Mouse (Mus musculus): ENCODE measurements around the gene Pafah1b2.
A peak's percentile ranks its signal among the peaks of the same experiment; 100 is the strongest.

Gene Pafah1b2

GRCm38 (mm10) chr9:46012091-46013008 is at the start of gene Pafah1b2, which contains the start of gene Sik3:
TSS of gene Pafah1b2 (minus strand) at chr9:46012690.
TSS of gene Sik3 (plus strand) at chr9:46012820.
- peak; percentile 96 for DNase-seq (ENCODE audit: low spot score)

GRCm38 (mm10) chr9:46061696-46062425 is 49.4 kb upstream of the Pafah1b2 start:
- DNase-seq (ENCODE audit: low spot score) = no peak

DNA sequence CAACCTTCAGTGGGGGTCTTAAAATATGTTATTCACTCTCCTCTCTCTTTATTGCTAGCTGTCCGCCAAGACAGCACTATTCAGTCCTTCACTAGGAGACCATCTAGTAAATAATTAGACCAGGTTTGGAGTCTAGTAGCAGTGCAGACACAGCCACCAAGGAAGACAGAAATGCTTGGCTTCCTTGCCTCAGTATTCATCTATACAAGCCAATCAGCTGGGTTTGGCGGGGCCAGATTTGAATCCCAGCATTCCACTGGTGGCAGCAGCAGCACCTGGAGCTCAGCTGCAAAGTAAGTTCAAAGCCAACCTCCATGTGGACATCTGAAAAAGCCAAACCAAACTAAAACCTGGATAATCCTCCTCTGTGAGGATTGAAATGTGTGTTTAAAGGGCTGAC is 47.8 kb upstream of the Pafah1b2 start:
- DNase-seq (ENCODE audit: low spot score) = no peak

- no peak for DNase-seq (ENCODE audit: low spot score)
Measured at GRCm38 (mm10) chr9:46058065-46058464, 45.6 kb upstream of the Pafah1b2 start.

DNA sequence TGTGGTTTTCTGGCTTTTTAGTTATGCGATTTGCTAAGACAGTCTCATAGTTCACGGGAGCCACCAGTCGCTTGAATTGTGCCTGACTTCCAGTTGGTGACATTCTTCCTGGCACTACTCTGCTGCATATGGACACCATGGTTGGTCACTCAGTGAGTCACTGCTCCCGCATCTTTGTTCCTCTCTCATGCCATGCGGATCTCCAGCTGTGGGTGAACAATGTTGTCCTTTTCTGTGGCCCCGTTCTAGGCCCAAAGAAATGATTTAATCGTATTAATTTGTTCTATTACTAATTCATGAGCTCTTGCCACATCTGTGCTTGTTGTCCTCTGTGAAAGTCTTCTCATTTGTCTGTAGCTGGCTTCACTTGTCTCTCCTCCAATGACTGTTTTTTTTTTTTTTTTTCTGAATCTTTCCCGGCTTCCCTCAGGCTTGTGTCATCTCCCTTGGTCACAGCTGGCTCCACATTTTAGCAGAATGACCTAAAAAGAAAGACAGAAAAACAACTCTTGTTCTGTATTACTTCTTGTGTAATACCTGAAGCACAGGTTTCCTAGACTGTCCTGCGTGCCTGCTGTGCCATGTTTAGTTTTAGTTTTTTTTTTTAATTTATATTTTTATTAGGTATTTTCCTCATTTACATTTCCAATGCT is 40.6 kb upstream of the Pafah1b2 start:
- no peak for DNase-seq (ENCODE audit: low spot score)

DNA sequence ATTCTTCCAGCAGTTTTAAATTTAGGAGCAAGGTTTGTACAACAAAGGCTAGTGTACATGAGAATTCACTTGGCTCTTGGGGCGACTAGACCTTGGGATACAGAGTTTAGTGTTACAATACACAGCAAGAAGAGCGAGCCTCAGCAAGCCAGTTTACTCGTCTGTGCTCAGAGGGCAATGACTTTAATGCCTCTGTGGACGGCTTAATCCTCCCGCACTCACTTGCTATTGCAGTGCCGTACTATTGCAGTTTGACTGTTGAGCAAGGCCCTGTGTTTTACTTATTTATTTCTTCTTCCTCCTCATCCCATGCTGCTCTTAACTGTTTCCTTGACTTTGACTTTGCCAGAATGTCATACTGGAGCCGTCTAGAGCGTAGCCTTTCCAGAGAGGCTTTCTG is 37.7 kb upstream of the Pafah1b2 start:
- DNase-seq (ENCODE audit: low spot score) = no peak

- DNase-seq (ENCODE audit: low spot score) = no peak
Measured at GRCm38 (mm10) chr9:46049525-46049924, 37.0 kb upstream of the Pafah1b2 start.

DNA sequence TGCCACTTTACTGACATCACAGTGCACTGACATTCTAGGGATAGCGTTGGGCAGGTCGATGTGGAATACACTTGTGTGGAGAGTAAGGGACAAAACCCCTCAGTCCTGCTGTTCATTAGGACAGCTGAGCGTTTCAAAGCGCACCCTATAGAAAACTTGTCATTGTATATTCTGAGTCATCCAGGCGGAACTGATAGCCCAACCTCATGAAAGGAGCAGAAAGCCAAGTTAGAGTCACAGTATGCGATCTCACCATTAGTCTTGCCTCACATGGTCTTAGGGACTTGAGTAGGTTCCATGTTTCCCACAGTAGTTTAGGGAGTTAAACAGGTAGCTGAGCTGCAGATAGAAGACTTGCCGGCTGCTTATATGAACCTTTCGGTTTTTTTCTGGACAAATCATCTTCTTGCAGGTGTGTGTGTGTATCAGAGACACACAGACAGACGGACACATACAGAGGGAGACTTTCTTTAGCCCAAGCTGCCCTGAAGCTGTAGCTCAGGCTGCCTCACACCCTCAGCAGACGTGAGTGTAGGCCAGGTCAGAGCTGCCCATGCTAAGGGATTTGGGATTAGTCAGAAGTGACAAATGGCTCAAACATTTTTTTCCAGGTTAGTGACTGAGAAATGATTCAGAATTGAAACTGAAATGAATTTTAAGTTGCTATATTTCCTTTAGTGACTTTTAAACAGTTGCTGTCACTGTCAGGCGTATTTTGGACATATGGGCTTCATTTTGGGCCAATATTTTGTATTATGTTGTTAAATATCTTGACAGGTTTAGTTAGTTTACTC is 34.4 kb upstream of the Pafah1b2 start:
- no peak for DNase-seq (ENCODE audit: low spot score)

DNA sequence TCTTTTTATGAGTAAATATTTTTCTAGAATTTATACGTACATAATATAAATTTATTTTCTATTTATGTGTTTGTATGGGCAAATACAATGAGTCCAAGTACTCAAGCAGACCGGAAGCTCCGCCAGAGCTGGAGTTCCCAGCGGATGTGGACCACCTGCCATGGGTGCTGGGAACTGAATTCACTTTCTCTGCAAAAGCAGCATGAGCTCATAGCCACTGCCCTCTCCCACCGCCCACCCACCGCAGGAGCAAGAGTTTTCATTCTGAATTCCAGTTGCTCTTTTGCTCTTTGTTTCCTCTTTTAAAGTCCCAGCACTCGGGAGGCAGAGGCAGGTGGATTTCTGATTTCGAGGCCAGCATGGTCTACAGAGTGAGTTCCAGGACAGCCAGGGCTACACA is 31.1 kb upstream of the Pafah1b2 start:
- DNase-seq (ENCODE audit: low spot score) = no peak

DNA sequence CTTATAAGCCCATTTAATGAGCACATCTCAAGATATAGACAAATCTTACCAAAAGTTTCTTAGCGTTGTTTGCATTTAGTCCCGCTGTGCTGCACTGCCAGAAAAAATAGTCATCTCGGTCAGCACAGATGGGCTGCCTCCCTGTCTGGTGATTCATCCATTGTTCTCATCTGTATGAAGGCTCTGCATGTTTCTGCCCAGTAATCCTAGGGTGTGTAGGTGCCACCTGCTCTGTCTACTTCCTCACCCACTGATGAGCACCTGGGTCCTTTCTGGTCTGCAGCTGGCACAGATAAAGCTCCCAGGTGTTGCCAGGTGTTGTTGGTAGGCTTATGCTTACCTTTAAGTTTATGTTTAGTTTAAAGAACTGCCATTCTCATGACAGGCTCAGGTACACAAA is 29.9 kb upstream of the Pafah1b2 start:
- no peak for DNase-seq (ENCODE audit: low spot score)

- DNase-seq (ENCODE audit: low spot score) = no peak
Measured at GRCm38 (mm10) chr9:46041186-46041585, 28.7 kb upstream of the Pafah1b2 start.

- no peak for DNase-seq (ENCODE audit: low spot score)
Measured at GRCm38 (mm10) chr9:46038786-46039185, 26.3 kb upstream of the Pafah1b2 start.

GRCm38 (mm10) chr9:46036881-46037280 is 24.4 kb upstream of the Pafah1b2 start:
- no peak for DNase-seq (ENCODE audit: low spot score)

DNA sequence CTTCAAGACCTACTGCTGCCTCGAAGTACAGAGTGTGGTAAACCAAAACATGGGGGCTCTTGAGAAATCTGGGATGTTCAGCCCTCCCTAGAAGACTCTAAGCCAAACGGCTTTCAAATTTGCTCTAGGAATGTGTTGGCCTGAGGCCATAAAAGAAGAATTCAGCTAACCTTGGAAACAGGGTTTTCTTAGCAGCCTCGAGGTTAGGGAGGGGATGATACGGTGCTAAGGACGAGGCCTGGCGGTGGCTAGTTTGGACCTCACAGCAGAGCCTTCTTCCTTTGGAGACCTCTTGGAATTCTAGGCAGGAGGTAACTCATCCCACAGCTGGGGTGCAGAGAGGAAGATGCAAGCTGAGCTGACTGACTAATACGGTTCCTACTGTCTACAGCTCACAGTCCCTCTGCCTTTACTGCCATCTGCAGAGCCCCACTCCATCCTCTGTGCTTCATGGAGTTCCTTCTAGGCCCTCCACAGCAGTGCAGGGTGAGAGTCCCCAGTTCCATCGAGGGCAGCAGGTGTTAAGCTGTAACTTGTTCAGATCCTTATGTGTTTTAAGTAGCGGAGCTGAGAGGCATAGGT is 22.9 kb upstream of the Pafah1b2 start:
- no peak for DNase-seq (ENCODE audit: low spot score)

DNA sequence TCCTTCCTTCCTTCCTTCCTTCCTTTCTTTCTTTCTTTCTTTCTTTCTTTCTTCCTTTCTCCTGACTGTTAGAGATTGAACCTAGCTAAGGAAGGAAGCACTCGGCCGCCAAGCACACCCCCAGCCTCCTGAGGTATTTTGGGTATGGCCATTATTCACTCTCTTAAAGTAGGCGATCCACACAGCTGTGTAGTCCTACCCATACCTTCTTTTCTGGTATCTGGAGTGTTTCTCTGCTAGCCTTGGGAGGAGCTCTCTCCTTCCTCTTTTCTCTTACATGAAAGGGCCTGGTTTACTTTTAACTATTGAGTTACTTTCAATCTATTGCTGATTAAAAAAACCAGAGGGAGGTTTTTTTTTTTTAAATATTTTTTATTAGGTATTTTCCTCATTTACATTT is 21.4 kb upstream of the Pafah1b2 start:
- DNase-seq (ENCODE audit: low spot score) = no peak

DNA sequence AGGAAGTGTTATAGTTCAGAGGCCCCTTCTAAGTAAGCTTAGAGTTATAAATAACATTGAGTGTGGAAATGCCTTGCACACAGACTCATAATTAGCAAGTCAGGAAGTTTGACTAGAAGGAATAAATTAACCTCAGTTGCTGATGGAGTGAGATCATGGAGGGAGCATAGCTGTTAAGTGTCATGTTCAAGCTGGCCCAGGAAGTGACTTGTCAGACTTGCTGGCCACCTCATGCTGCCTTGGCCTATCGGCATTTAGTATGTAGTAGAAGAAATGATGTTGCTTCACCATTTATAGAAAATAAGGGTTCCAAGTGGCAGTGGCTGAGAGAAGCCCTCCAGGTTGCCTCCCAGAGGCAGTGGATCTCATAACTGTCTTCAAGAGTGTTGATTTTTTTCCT is 20.6 kb upstream of the Pafah1b2 start:
- no peak for DNase-seq (ENCODE audit: low spot score)

- no peak for DNase-seq (ENCODE audit: low spot score)
Measured at GRCm38 (mm10) chr9:46032190-46032589, 19.7 kb upstream of the Pafah1b2 start.

- no peak for DNase-seq (ENCODE audit: low spot score)
Measured at GRCm38 (mm10) chr9:46030968-46031367, 18.5 kb upstream of the Pafah1b2 start.

DNA sequence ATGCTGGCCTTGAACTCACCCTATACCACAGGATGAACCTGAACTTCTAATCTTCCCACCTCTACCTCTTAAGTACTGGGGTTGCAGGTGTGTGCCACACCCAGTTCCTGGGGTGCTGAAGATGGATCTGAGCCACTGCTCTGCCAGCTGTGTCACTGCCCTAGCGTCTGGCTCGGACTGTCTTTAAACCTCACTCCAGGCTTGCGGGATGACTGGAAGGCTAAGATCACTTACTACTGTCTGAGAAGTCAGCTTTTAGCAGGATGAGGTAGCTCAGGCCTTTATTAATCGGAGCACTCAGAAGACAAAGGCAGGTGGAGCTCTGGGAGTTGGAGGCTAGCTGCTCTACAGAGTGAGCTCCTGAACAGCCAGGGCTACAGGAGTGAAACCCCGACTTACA is 17.7 kb upstream of the Pafah1b2 start:
- no peak for DNase-seq (ENCODE audit: low spot score)

DNA sequence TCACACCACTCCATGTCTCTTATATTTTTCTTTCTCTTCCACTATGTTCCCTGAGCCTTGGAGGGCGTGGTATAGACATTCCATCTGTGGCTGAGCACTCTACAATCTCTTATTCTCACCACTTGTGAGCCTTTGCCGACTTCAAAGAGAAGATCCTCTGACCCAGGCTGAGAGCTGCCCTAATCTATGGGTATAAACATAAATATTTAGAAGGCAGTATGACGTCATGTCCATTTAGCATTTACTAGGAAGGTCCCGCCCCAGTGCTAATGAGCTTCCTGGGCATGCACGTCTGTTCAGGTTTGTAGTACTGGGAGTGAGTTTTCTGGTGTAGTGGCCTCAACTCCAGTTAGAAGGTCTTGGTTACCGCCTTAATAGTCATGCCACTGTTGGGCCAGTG is 17.0 kb upstream of the Pafah1b2 start:
- no peak for DNase-seq (ENCODE audit: low spot score)

DNA sequence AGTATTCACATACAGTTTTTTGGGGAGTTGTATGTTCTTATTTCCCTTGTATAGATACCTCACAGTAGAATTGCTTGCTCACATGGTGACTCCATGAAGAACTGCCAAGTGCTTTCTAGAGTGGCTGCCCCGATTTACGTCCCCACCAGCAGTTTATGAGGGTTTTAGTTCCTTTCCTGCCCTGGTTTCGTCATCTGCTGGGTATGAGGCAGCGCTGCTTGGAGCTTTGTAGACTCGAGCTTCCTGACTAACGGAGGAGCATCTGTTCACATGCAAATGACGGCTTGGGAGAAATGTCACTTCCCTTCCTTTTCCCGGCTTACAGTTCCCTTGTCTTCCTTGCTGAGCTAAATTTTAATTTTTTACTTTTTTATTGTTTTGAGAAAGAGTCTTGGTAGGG is 15.5 kb upstream of the Pafah1b2 start:
- no peak for DNase-seq (ENCODE audit: low spot score)

Data from MN1 (cell line).